Mouse (Mus musculus) midbrain, embryonic 14.5 days (tissue): Measurements from ENCODE around the gene Gatd1. TPM values are rescaled to one million over a fixed set of nuclear protein-coding genes. Genes with fewer than 3 reads are reported as not detected.

Source experiments
- ATAC-seq: fragments of 200-750 bp; cut with Nextera tagmentation; 2 replicates; pipeline ENCODE4 v1.8.0; 2017; ENCODE audit warnings: moderate number of reproducible peaks, moderate library complexity; ENCODE audit not compliant: low FRiP score, low TSS enrichment
- DNase-seq: peaks from one replicate; pipeline ENCODE4 v3.0.0-alpha.2; 2015
- H3K27ac ChIP-seq: fragments of 300-500 bp; sonication (generic); replicated peaks from 2 replicates; pipeline ENCODE4 v1.5.1; 2014; ENCODE audit warnings: mild to moderate bottlenecking, low read depth, low read length, moderate library complexity
- H3K27me3 ChIP-seq: fragments of 300-500 bp; sonication (generic); 2 replicates; pipeline ENCODE4 v1.6.1; 2014; ENCODE audit warnings: low read length, control low read depth, mixed read lengths; ENCODE audit not compliant: control insufficient read depth, insufficient read depth
- H3K36me3 ChIP-seq: fragments of 300-500 bp; sonication (generic); 2 replicates; pipeline ENCODE4 v1.6.1; 2014; ENCODE audit warnings: low read length, control low read depth; ENCODE audit not compliant: control insufficient read depth, insufficient read depth
- H3K4me1 ChIP-seq: fragments of 300-500 bp; sonication (generic); 2 replicates; pipeline ENCODE4 v1.6.1; 2014; ENCODE audit warnings: mild to moderate bottlenecking, antibody characterized with exemption, low read length, control low read depth; ENCODE audit not compliant: control insufficient read depth, insufficient read depth
- H3K4me2 ChIP-seq: fragments of 300-500 bp; sonication (generic); 2 replicates; pipeline ENCODE4 v1.6.1; 2014; ENCODE audit warnings: mild to moderate bottlenecking, low read length, moderate library complexity
- H3K4me3 ChIP-seq: fragments of 300-500 bp; sonication (generic); replicated peaks from 2 replicates; pipeline ENCODE4 v1.5.1; 2014; ENCODE audit warnings: low read depth, low read length
- H3K9ac ChIP-seq: fragments of 300-500 bp; sonication (generic); replicated peaks from 2 replicates; pipeline ENCODE4 v1.6.1; 2014; ENCODE audit warnings: mild to moderate bottlenecking, low read length, moderate library complexity
- H3K9me3 ChIP-seq: fragments of 300-500 bp; sonication (generic); 2 replicates; pipeline ENCODE4 v1.6.1; 2016; ENCODE audit warnings: low read length, control low read depth, mixed read lengths; ENCODE audit not compliant: control insufficient read depth
- WGBS: fragments of 180-500 bp; shearing (Covaris S2); extraction: QIAGEN DNeasy Blood & Tissue Kit; methylation state at CpG from one replicate; pipeline ENCODE4 v1.1.7; 2014; 5-methylcytosine and 5-hydroxymethylcytosine counted together
- polyA plus RNA-seq: library from polyadenylated mRNA; unstranded; fragments of >200 nt; fragmentation: Nextera tagmentation; extraction: Ambion mirVana; gene quantifications from 2 replicates; pipeline ENCODE4 v1.2.1, GENCODE M21; 2014

Gatd1 gene
- polyA plus RNA-seq, 1 experiment from 2014 or later: 49.3 TPM

GRCm38 (mm10) chr7:141432741-141433516, 19.0 kb upstream of the Gatd1 start:
- H3K27ac ChIP-seq: no peak overlapping the region
- WGBS: 87% methylated on average over 6 of the region's 6 CpGs
- H3K4me1 ChIP-seq: peaks cover 38% of the 10 kb centered on the region
- no peaks in the 10 kb centered on the region for H3K27me3 ChIP-seq
- ATAC-seq: no peak
- H3K36me3 ChIP-seq: peaks cover 31% of the 10 kb centered on the region
- H3K9ac ChIP-seq: peak overlapping the region; percentile 53
- no peak overlapping the region for H3K4me3 ChIP-seq
- DNase-seq: no peak
- peak overlapping the region; percentile 91 for H3K4me2 ChIP-seq
- H3K9me3 ChIP-seq: no peaks in the 10 kb centered on the region

- H3K4me2 ChIP-seq: no peak overlapping the region
- H3K27ac ChIP-seq: no peak overlapping the region
- no peak overlapping the region; the same call in 1 of the 2 replicates for H3K9ac ChIP-seq
- no peaks in the 10 kb centered on the region for H3K9me3 ChIP-seq
- WGBS: 91% methylated on average over 8 of the region's 8 CpGs
- H3K4me1 ChIP-seq: peaks cover 38% of the 10 kb centered on the region
- no peak for DNase-seq
- no peaks in the 10 kb centered on the region for H3K27me3 ChIP-seq
- no peak overlapping the region for H3K4me3 ChIP-seq
- ATAC-seq: no peak
- peaks cover 35% of the 10 kb centered on the region for H3K36me3 ChIP-seq
Measured at GRCm38 (mm10) chr7:141432186-141432611, 18.3 kb upstream of the Gatd1 start.

GRCm38 (mm10) chr7:141431434-141432185, 17.7 kb upstream of the Gatd1 start:
- Histone ChIP-seq H3K4me2 (no peak overlapping the region), H3K27ac (no peak overlapping the region), H3K4me1 (peaks cover 33% of the 10 kb centered on the region), H3K9ac (no peak overlapping the region), H3K4me3 (no peak overlapping the region), H3K27me3 (no peaks in the 10 kb centered on the region), H3K36me3 (peaks cover 41% of the 10 kb centered on the region), H3K9me3 (no peaks in the 10 kb centered on the region)
- ATAC-seq (no peak), DNase-seq (no peak)
- 93% methylated on average over 19 of the region's 19 CpGs for WGBS

GRCm38 (mm10) chr7:141430585-141431240, 16.8 kb upstream of the Gatd1 start:
- no peak overlapping the region for H3K4me2 ChIP-seq
- ATAC-seq (no peak), DNase-seq (no peak)
- no peak overlapping the region for H3K4me3 ChIP-seq
- peaks cover 42% of the 10 kb centered on the region for H3K36me3 ChIP-seq
- H3K27me3 ChIP-seq: no peaks in the 10 kb centered on the region
- WGBS: 95% methylated on average over 9 of the region's 9 CpGs
- H3K27ac ChIP-seq: no peak overlapping the region
- peaks cover 26% of the 10 kb centered on the region for H3K4me1 ChIP-seq
- H3K9me3 ChIP-seq: no peaks in the 10 kb centered on the region
- H3K9ac ChIP-seq: no peak overlapping the region

GRCm38 (mm10) chr7:141429840-141430584, 16.1 kb upstream of the Gatd1 start:
- DNase-seq: no peak
- Histone ChIP-seq H3K9me3 (no peaks in the 10 kb centered on the region), H3K4me1 (peaks cover 21% of the 10 kb centered on the region), H3K9ac (no peak overlapping the region), H3K4me3 (peak overlapping the region; percentile 52; the same call in 1 of the 2 replicates), H3K27ac (peak overlapping the region; percentile 79; the same call in 1 of the 2 replicates), H3K27me3 (no peaks in the 10 kb centered on the region), H3K4me2 (peak overlapping the region; percentile 90), H3K36me3 (peaks cover 42% of the 10 kb centered on the region)
- 61% methylated on average over 9 of the region's 9 CpGs for WGBS
- no peak for ATAC-seq

DNA sequence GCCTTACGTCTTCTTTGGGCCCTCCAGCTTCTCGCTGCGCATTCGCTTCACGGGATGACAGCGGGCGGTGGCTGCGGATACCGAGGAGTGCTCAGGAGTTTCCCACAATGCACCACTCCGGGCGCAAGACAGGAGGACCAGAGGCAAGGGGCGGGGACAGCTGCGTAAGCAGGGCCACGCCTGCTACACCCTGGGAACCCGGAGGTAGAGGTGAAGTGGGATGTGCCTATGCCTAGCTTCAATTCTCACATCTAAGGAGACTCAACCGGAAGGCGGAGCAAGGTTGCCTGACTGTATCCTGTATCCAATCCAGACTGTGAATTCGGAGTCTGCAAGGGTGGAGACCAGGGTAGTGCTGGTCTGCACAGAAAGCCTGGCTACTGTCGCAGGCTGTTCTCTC, 15.4 kb upstream of the Gatd1 start, which contains the start of gene Cend1:
Gene Cend1, minus strand, starts transcription at position 182 of the 400 bp plus-strand sequence.
- Histone ChIP-seq H3K9me3 (no peaks in the 10 kb centered on the region), H3K27ac (peak within 1 kb of the TSS; percentile 79), H3K4me1 (peaks cover 21% of the 10 kb centered on the region), H3K36me3 (peaks cover 42% of the 10 kb centered on the region), H3K9ac (peak within 1 kb of the TSS; percentile 81), H3K4me2 (peak within 1 kb of the TSS; percentile 90), H3K27me3 (no peaks in the 10 kb centered on the region), H3K4me3 (peak within 1 kb of the TSS; percentile 52)
- ATAC-seq (peak; percentile 80), DNase-seq (peak; percentile 91)
- 3% methylated on average over 19 of the region's 19 CpGs for WGBS

- peak overlapping the region; percentile 52 for H3K4me3 ChIP-seq
- H3K4me1 ChIP-seq: peaks cover 17% of the 10 kb centered on the region
- peaks cover 40% of the 10 kb centered on the region for H3K36me3 ChIP-seq
- no peaks in the 10 kb centered on the region for H3K27me3 ChIP-seq
- H3K4me2 ChIP-seq: peak overlapping the region; percentile 90
- peak overlapping the region; percentile 81 for H3K9ac ChIP-seq
- peak overlapping the region; percentile 79 for H3K27ac ChIP-seq
- 62% methylated on average over 5 of the region's 5 CpGs for WGBS
- no peak for ATAC-seq
- no peak for DNase-seq
- no peaks in the 10 kb centered on the region for H3K9me3 ChIP-seq
Measured at GRCm38 (mm10) chr7:141428701-141429100, 14.8 kb upstream of the Gatd1 start.
